Mouse (Mus musculus) lung, postnatal 0 days (tissue): ENCODE measurements around the gene Thy1. TPM values are rescaled to one million over a fixed set of nuclear protein-coding genes. Genes with fewer than 3 reads are reported as not detected.

ENCODE experiments used
- ATAC-seq: fragments of 200-750 bp; cut with Nextera tagmentation; 2 replicates; pipeline ENCODE4 v1.8.0; 2017; ENCODE audit warnings: moderate library complexity
- DNase-seq: peaks from one replicate; pipeline ENCODE4 v3.0.0-alpha.2; 2016; ENCODE audit warnings: low spot score
- H3K27ac ChIP-seq: fragments of 300-500 bp; sonication (generic); 2 replicates; pipeline ENCODE4 v1.5.1; 2014; ENCODE audit warnings: antibody characterized with exemption, mild to moderate bottlenecking, low read length, mixed read lengths
- H3K27me3 ChIP-seq: fragments of 300-500 bp; sonication (generic); replicated peaks from 2 replicates; pipeline ENCODE4 v1.6.1; 2014; ENCODE audit warnings: low read length, mixed read lengths; ENCODE audit not compliant: insufficient read depth
- H3K36me3 ChIP-seq: fragments of 300-500 bp; sonication (generic); 2 replicates; pipeline ENCODE4 v1.6.1; 2014; ENCODE audit warnings: low read length, mixed read lengths; ENCODE audit not compliant: insufficient read depth
- H3K4me1 ChIP-seq: fragments of 300-500 bp; sonication (generic); 2 replicates; pipeline ENCODE4 v1.6.1; 2014; ENCODE audit warnings: antibody characterized with exemption, low read depth, low read length, mixed read lengths; ENCODE audit not compliant: insufficient read depth
- H3K4me2 ChIP-seq: fragments of 300-500 bp; sonication (generic); replicated peaks from 2 replicates; pipeline ENCODE4 v1.6.1; 2014; ENCODE audit warnings: low read depth, mild to moderate bottlenecking, low read length, moderate library complexity, mixed read lengths
- H3K4me3 ChIP-seq: fragments of 300-500 bp; sonication (generic); 2 replicates; pipeline ENCODE4 v1.5.1; 2014; ENCODE audit warnings: low read depth, low read length
- H3K9ac ChIP-seq: fragments of 300-500 bp; sonication (generic); replicated peaks from 2 replicates; pipeline ENCODE4 v1.6.1; 2014; ENCODE audit warnings: low read depth, mild to moderate bottlenecking
- H3K9me3 ChIP-seq: fragments of 300-500 bp; sonication (generic); 2 replicates; pipeline ENCODE4 v1.6.1; 2016; ENCODE audit warnings: low read length, mixed read lengths
- CTCF ChIP-seq: IDR thresholded peaks from 2 replicates; pipeline ENCODE4 v1.5.1; 2016; ENCODE audit warnings: antibody characterized with exemption, mild to moderate bottlenecking
- EP300 ChIP-seq: IDR thresholded peaks from 2 replicates; pipeline ENCODE4 v1.6.1; 2016; ENCODE audit warnings: antibody characterized with exemption, mild to moderate bottlenecking, control low read depth
- WGBS: fragments of 180-500 bp; shearing (Covaris S2); extraction: QIAGEN DNeasy Blood & Tissue Kit; methylation state at CpG from one replicate; pipeline ENCODE4 v1.1.7; 2014; 5-methylcytosine and 5-hydroxymethylcytosine counted together
- polyA plus RNA-seq: library from polyadenylated mRNA; unstranded; fragments of >200 nt; fragmentation: Nextera tagmentation; extraction: Ambion mirVana; gene quantifications from 2 replicates; pipeline ENCODE4 v1.2.1, GENCODE M21; 2015

Gene Thy1
- polyA plus RNA-seq, 1 experiment from 2014 or later = 2.9 TPM

GRCm38 (mm10) chr9:44031079-44031478 is 12.1 kb upstream of the Thy1 start:
- no peaks in the 10 kb centered on the region for H3K9me3 ChIP-seq
- H3K27ac ChIP-seq = no peak overlapping the region
- DNase-seq = no peak
- TF ChIP-seq CTCF (no peak), EP300 (no peak)
- no peak overlapping the region for H3K9ac ChIP-seq
- no peaks in the 10 kb centered on the region for H3K36me3 ChIP-seq
- H3K27me3 ChIP-seq = no peaks in the 10 kb centered on the region
- no peak overlapping the region for H3K4me2 ChIP-seq
- ATAC-seq = no peak
- no peak overlapping the region for H3K4me3 ChIP-seq
- WGBS = 78% methylated on average over 5 of the region's 5 CpGs
- H3K4me1 ChIP-seq = no peaks in the 10 kb centered on the region

GRCm38 (mm10) chr9:44031946-44032345 is 11.2 kb upstream of the Thy1 start:
- 61% methylated on average over 4 of the region's 4 CpGs for WGBS

GRCm38 (mm10) chr9:44033317-44033716 is 9.9 kb upstream of the Thy1 start:
- H3K9ac ChIP-seq = no peak overlapping the region
- H3K4me3 ChIP-seq = no peak overlapping the region
- no peaks in the 10 kb centered on the region for H3K4me1 ChIP-seq
- ATAC-seq = no peak
- H3K36me3 ChIP-seq = no peaks in the 10 kb centered on the region
- no peak overlapping the region for H3K4me2 ChIP-seq
- DNase-seq = no peak
- no peaks in the 10 kb centered on the region for H3K27me3 ChIP-seq
- H3K27ac ChIP-seq = no peak overlapping the region
- TF ChIP-seq EP300 = no peak
- H3K9me3 ChIP-seq = no peaks in the 10 kb centered on the region
- 86% methylated on average over 5 of the region's 5 CpGs for WGBS

More at GRCm38 (mm10) chr9:44031946-44032345, 11.2 kb upstream of the Thy1 start:
- Histone ChIP-seq H3K27ac (no peak overlapping the region), H3K9me3 (no peaks in the 10 kb centered on the region), H3K36me3 (no peaks in the 10 kb centered on the region), H3K4me2 (no peak overlapping the region), H3K4me1 (no peaks in the 10 kb centered on the region), H3K4me3 (no peak overlapping the region), H3K9ac (no peak overlapping the region), H3K27me3 (no peaks in the 10 kb centered on the region)
- no peak for TF ChIP-seq CTCF
- no peak for DNase-seq
- ATAC-seq = no peak

- H3K4me3 ChIP-seq = no peak overlapping the region
- ATAC-seq (no peak), DNase-seq (no peak)
- no peaks in the 10 kb centered on the region for H3K36me3 ChIP-seq
- no peak overlapping the region for H3K4me2 ChIP-seq
- H3K27me3 ChIP-seq = no peaks in the 10 kb centered on the region
- H3K9ac ChIP-seq = no peak overlapping the region
- WGBS = 58% methylated on average over 13 of the region's 13 CpGs
- no peaks in the 10 kb centered on the region for H3K9me3 ChIP-seq
- no peak overlapping the region for H3K27ac ChIP-seq
- TF ChIP-seq EP300 (no peak), CTCF (no peak)
- no peaks in the 10 kb centered on the region for H3K4me1 ChIP-seq
Measured at GRCm38 (mm10) chr9:44033957-44034727, 9.0 kb upstream of the Thy1 start.

- Histone ChIP-seq H3K4me1 (no peaks in the 10 kb centered on the region), H3K36me3 (no peaks in the 10 kb centered on the region), H3K27ac (no peak overlapping the region), H3K4me2 (no peak overlapping the region), H3K27me3 (no peaks in the 10 kb centered on the region), H3K9me3 (no peaks in the 10 kb centered on the region), H3K9ac (no peak overlapping the region), H3K4me3 (no peak overlapping the region)
- no peak for TF ChIP-seq EP300
- TF ChIP-seq CTCF = no peak
- 87% methylated on average over 5 of the region's 5 CpGs for WGBS
- no peak for DNase-seq
- no peak for ATAC-seq
Measured at GRCm38 (mm10) chr9:44037106-44037505, 6.1 kb upstream of the Thy1 start.

GRCm38 (mm10) chr9:44041511-44042395 is 1.4 kb upstream of the Thy1 start:
- H3K36me3 ChIP-seq = no peaks in the 10 kb centered on the region
- TF ChIP-seq EP300 = no peak
- TF ChIP-seq CTCF = no peak
- H3K9ac ChIP-seq = no peak overlapping the region
- no peaks in the 10 kb centered on the region for H3K9me3 ChIP-seq
- no peak overlapping the region for H3K4me3 ChIP-seq
- no peak for DNase-seq
- 74% methylated on average over 7 of the region's 7 CpGs for WGBS
- no peak for ATAC-seq
- no peak overlapping the region for H3K27ac ChIP-seq
- H3K4me2 ChIP-seq = no peak overlapping the region
- peaks cover 17% of the 10 kb centered on the region for H3K27me3 ChIP-seq
- H3K4me1 ChIP-seq = no peaks in the 10 kb centered on the region
